Mouse (Mus musculus): Measurements from ENCODE around the gene Glud1.

GRCm38 (mm10) chr14:34374577-34374976 lies 64.0 kb downstream of the Glud1 start, which contains the start of gene Sncg:
- TF ChIP-seq EP300 (IDR thresholded peaks at IDR 0.05; ENCODE audit: low read depth) (no peak), CTCF (IDR thresholded peaks at IDR 0.05; ENCODE audit: low read depth) (no peak)
